Mouse (Mus musculus) heart, embryonic 10.5 days (tissue): ENCODE measurements at regions not wholly inside any gene's neighbourhood (a gene's known extent, or its start where the extent isn't known, plus 50 kb on each side); places are given as distances from the start of the nearest gene placed in this dataset.

Experiments used
- DNase-seq: peaks from one replicate; pipeline ENCODE4 v3.0.0-alpha.2; 2017; ENCODE audit warnings: low spot score
- H3K27ac ChIP-seq: fragments of 300-500 bp; sonication (generic); 2 replicates; pipeline ENCODE4 v1.5.1; 2016; ENCODE audit warnings: mild to moderate bottlenecking
- H3K27me3 ChIP-seq: fragments of 300-500 bp; sonication (generic); 2 replicates; pipeline ENCODE4 v1.6.1; 2016; ENCODE audit warnings: mild to moderate bottlenecking; ENCODE audit not compliant: poor library complexity, insufficient read depth, severe bottlenecking
- H3K36me3 ChIP-seq: fragments of 300-500 bp; sonication (generic); 2 replicates; pipeline ENCODE4 v1.6.1; 2016; ENCODE audit warnings: mild to moderate bottlenecking, moderate library complexity
- H3K4me1 ChIP-seq: fragments of 300-500 bp; sonication (generic); 2 replicates; pipeline ENCODE4 v1.6.1; 2016; ENCODE audit warnings: mild to moderate bottlenecking
- H3K4me3 ChIP-seq: fragments of 300-500 bp; sonication (generic); 2 replicates; pipeline ENCODE4 v1.5.1; 2016; ENCODE audit warnings: mild to moderate bottlenecking, moderate library complexity
- H3K9me3 ChIP-seq: fragments of 300-500 bp; sonication (generic); 2 replicates; pipeline ENCODE4 v1.6.1; 2016; ENCODE audit warnings: mild to moderate bottlenecking, moderate library complexity
- WGBS: fragments of 180-500 bp; shearing (Covaris S2); methylation state at CpG from one replicate; pipeline ENCODE4 v1.1.7; 2016; 5-methylcytosine and 5-hydroxymethylcytosine counted together

- no peak overlapping the region for H3K27ac ChIP-seq
Measured at GRCm38 (mm10) chr2:72541246-72541645, 65.3 kb downstream of the Cdca7 start.

GRCm38 (mm10) chr2:72545453-72545852, 69.5 kb downstream of the Cdca7 start:
- Histone ChIP-seq H3K27ac (no peak overlapping the region), H3K4me1 (peaks cover 10% of the 10 kb centered on the region; the same call in 1 of the 2 replicates), H3K36me3 (no peaks in the 10 kb centered on the region), H3K9me3 (no peaks in the 10 kb centered on the region), H3K27me3 (peaks cover 4% of the 10 kb centered on the region; the same call in 1 of the 2 replicates), H3K4me3 (no peak overlapping the region)
- WGBS, result 90% methylated on average over 1 of the region's 1 CpGs
- DNase-seq, result no peak

More at GRCm38 (mm10) chr2:72541246-72541645, 65.3 kb downstream of the Cdca7 start:
- whole genome bisulfite sequencing, result 45% methylated on average over 5 of the region's 5 CpGs
- H3K9me3 ChIP-seq, result no peaks in the 10 kb centered on the region
- peaks cover 1% of the 10 kb centered on the region; the same call in 1 of the 2 replicates for H3K4me1 ChIP-seq
- H3K27me3 ChIP-seq, result no peaks in the 10 kb centered on the region
- H3K36me3 ChIP-seq, result no peaks in the 10 kb centered on the region
- H3K4me3 ChIP-seq, result no peak overlapping the region
- no peak for DNase-seq

- H3K27ac ChIP-seq, result no peak overlapping the region; the same call in 1 of the 2 replicates
- 76% methylated on average over 5 of the region's 5 CpGs for WGBS
Measured at GRCm38 (mm10) chr2:72546476-72546875, 70.5 kb downstream of the Cdca7 start.

GRCm38 (mm10) chr2:72546963-72547362, 71.0 kb downstream of the Cdca7 start:
- Histone ChIP-seq H3K27me3 (peaks cover 4% of the 10 kb centered on the region; the same call in 1 of the 2 replicates), H3K36me3 (no peaks in the 10 kb centered on the region), H3K4me1 (peaks cover 10% of the 10 kb centered on the region; the same call in 1 of the 2 replicates), H3K9me3 (no peaks in the 10 kb centered on the region), H3K27ac (peak overlapping the region; percentile 24; the same call in 1 of the 2 replicates), H3K4me3 (no peak overlapping the region)
- DNase-seq, result no peak
- 37% methylated on average over 4 of the region's 4 CpGs for WGBS

More at GRCm38 (mm10) chr2:72546476-72546875, 70.5 kb downstream of the Cdca7 start:
- Histone ChIP-seq H3K9me3 (no peaks in the 10 kb centered on the region), H3K27me3 (peaks cover 4% of the 10 kb centered on the region; the same call in 1 of the 2 replicates), H3K4me1 (peaks cover 10% of the 10 kb centered on the region; the same call in 1 of the 2 replicates), H3K4me3 (no peak overlapping the region), H3K36me3 (no peaks in the 10 kb centered on the region)
- no peak for DNase-seq

GRCm38 (mm10) chr2:72551268-72551667, 75.3 kb downstream of the Cdca7 start:
- Histone ChIP-seq H3K27me3 (peaks cover 4% of the 10 kb centered on the region; the same call in 1 of the 2 replicates), H3K9me3 (no peaks in the 10 kb centered on the region), H3K4me1 (peaks cover 14% of the 10 kb centered on the region), H3K27ac (no peak overlapping the region), H3K36me3 (no peaks in the 10 kb centered on the region), H3K4me3 (no peak overlapping the region)
- WGBS, result 88% methylated on average over 4 of the region's 4 CpGs
- no peak for DNase-seq

GRCm38 (mm10) chr2:72554603-72555002, 78.6 kb downstream of the Cdca7 start:
- Histone ChIP-seq H3K9me3 (no peaks in the 10 kb centered on the region), H3K27ac (no peak overlapping the region), H3K27me3 (peaks cover 2% of the 10 kb centered on the region; the same call in 1 of the 2 replicates), H3K36me3 (no peaks in the 10 kb centered on the region), H3K4me3 (no peak overlapping the region), H3K4me1 (peaks cover 22% of the 10 kb centered on the region)
- no peak for DNase-seq
- WGBS, result 88% methylated on average over 5 of the region's 5 CpGs

- DNase-seq, result no peak
- peaks cover 27% of the 10 kb centered on the region for H3K4me1 ChIP-seq
- 77% methylated on average over 4 of the region's 4 CpGs for WGBS
- H3K36me3 ChIP-seq, result no peaks in the 10 kb centered on the region
- H3K27ac ChIP-seq, result no peak overlapping the region
- no peaks in the 10 kb centered on the region for H3K27me3 ChIP-seq
- H3K4me3 ChIP-seq, result no peak overlapping the region
- no peaks in the 10 kb centered on the region for H3K9me3 ChIP-seq
Measured at GRCm38 (mm10) chr2:72555116-72555515, 79.2 kb downstream of the Cdca7 start.

- no peak for DNase-seq
- Histone ChIP-seq H3K4me1 (peaks cover 27% of the 10 kb centered on the region), H3K27me3 (no peaks in the 10 kb centered on the region), H3K27ac (no peak overlapping the region), H3K9me3 (no peaks in the 10 kb centered on the region), H3K36me3 (no peaks in the 10 kb centered on the region), H3K4me3 (no peak overlapping the region)
- 44% methylated on average over 6 of the region's 6 CpGs for WGBS
Measured at GRCm38 (mm10) chr2:72555556-72555955, 79.6 kb downstream of the Cdca7 start.

- Histone ChIP-seq H3K27me3 (no peaks in the 10 kb centered on the region), H3K9me3 (no peaks in the 10 kb centered on the region), H3K36me3 (no peaks in the 10 kb centered on the region), H3K4me3 (no peak overlapping the region), H3K27ac (no peak overlapping the region), H3K4me1 (peaks cover 27% of the 10 kb centered on the region)
- DNase-seq, result no peak
- WGBS, result 62% methylated on average over 8 of the region's 8 CpGs
Measured at GRCm38 (mm10) chr2:72556064-72556821, 80.3 kb downstream of the Cdca7 start.

GRCm38 (mm10) chr2:72557161-72557560, 81.2 kb downstream of the Cdca7 start:
- Histone ChIP-seq H3K4me3 (no peak overlapping the region), H3K9me3 (no peaks in the 10 kb centered on the region), H3K27ac (0 out of 2 replicates have a peak overlapping the region, but pooled peaks have one; percentile 29), H3K27me3 (no peaks in the 10 kb centered on the region), H3K4me1 (peaks cover 27% of the 10 kb centered on the region), H3K36me3 (no peaks in the 10 kb centered on the region)
- no peak for DNase-seq
- WGBS, result 51% methylated on average over 3 of the region's 3 CpGs

- no peak overlapping the region for H3K4me3 ChIP-seq
- H3K36me3 ChIP-seq, result no peaks in the 10 kb centered on the region
- 81% methylated on average over 9 of the region's 9 CpGs for WGBS
- peaks cover 27% of the 10 kb centered on the region for H3K4me1 ChIP-seq
- no peaks in the 10 kb centered on the region for H3K9me3 ChIP-seq
- no peak overlapping the region for H3K27ac ChIP-seq
- DNase-seq, result no peak
- H3K27me3 ChIP-seq, result no peaks in the 10 kb centered on the region
Measured at GRCm38 (mm10) chr2:72557565-72558260, 81.8 kb downstream of the Cdca7 start.

GRCm38 (mm10) chr2:72561383-72561782, 85.4 kb downstream of the Cdca7 start:
- Histone ChIP-seq H3K4me3 (no peak overlapping the region), H3K27me3 (peaks cover 8% of the 10 kb centered on the region; the same call in 1 of the 2 replicates), H3K36me3 (no peaks in the 10 kb centered on the region), H3K9me3 (no peaks in the 10 kb centered on the region), H3K4me1 (peaks cover 21% of the 10 kb centered on the region), H3K27ac (no peak overlapping the region)
- no peak for DNase-seq
- WGBS, result 90% methylated on average over 5 of the region's 5 CpGs

GRCm38 (mm10) chr2:72578322-72578721, 102.4 kb downstream of the Cdca7 start:
- Histone ChIP-seq H3K4me3 (no peak overlapping the region), H3K9me3 (no peaks in the 10 kb centered on the region), H3K36me3 (no peaks in the 10 kb centered on the region), H3K4me1 (peaks cover 3% of the 10 kb centered on the region; the same call in 1 of the 2 replicates), H3K27me3 (no peaks in the 10 kb centered on the region), H3K27ac (no peak overlapping the region)
- 71% methylated on average over 1 of the region's 1 CpGs for WGBS
- no peak for DNase-seq
